Mouse (Mus musculus): Measurements from ENCODE around the gene Cers1.

Gene Cers1

DNA sequence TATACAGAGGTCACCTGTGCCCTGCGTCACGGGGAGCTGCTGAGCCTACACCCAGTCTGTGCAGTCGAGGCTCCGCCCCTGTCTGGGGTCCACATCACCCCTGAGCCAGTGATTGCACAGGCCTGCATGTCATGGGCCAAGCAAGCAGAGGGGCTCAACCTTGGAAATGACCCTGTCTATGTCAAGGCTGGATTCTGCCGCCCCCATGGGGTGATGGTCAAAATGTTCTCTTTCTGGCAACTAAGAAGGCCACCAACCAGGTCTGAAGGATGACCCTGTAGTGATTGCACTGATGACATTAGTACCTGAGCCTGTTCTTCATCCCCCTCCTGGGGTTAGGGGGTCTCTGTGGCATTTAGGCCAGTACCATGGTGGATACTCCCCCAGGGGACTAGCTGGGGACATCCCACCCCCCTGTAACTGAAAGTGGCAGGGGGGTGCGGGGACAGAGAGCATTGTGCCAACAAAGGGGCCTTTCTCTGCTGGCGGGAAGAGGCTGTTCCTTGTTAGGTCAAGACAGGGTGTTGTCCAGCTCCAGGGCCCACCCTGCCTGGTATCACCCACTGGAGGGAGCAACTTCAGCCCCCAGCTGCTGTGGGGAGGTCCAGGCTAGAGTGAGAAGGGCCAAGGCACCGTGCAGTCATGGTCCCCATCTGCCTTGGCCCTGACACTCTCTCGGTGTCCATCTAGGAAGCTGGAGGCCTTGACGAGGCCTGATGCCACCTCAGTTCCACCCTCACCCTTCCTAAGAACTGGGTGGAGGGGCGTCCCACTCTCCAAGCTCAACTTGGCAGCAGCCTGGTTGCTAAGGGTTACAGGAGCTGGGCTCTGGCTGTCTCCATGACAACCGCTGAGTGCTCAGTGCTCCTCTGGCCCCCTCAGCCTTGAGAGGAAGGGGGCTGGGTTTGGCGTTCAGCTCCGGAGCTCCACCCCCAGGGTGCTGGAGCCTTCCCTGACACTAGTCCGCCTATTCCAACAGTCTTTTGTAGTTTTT is 1.2 kb downstream of the Cers1 start:
- peak; percentile 97 for DNase-seq (ENCODE audit: low read depth, low spot score)

GRCm38 (mm10) chr8:70317872-70318271 is 2.3 kb downstream of the Cers1 start:
- DNase-seq (ENCODE audit: low read depth, low spot score): no peak

DNA sequence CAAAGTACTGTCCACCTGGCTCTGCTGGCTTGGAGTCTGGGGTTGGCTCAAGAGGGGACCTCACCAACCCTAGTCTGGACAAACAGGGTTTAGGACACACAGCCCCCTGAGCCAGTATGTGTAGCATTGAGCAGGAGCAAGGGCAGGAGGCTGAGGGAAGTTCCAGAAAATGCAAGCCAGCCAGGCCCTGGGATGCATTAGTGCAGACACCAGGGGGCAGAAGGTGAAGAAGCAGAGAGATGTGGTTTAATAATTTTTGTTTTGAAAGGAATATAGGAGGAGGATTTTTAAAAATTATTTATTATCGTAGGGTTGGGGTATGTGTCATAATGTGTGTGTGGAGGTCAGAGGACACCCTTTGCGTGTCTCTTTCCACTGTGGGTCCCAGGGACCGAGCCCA is 8.1 kb downstream of the Cers1 start:
- DNase-seq (ENCODE audit: low read depth, low spot score): no peak

DNA sequence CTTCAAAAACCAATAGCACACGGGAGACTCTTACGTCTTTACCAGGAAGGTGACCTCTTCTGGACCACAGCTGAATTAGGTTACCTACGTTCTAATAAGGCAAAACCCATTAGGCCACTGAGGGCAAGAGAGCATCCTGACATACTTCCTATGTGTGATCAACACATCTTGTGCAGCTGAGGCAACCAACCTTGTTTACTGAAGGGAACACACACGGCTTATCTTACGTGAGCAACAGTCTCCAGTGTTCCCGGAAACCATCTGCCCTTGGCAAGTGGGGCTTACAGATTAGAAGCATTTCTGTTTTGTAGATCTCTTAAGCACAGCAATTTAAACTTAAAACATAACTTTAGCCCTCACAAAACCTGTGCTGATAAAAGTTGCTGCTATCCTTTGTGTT is 11.9 kb downstream of the Cers1 start:
- DNase-seq (ENCODE audit: low read depth, low spot score): no peak

DNA sequence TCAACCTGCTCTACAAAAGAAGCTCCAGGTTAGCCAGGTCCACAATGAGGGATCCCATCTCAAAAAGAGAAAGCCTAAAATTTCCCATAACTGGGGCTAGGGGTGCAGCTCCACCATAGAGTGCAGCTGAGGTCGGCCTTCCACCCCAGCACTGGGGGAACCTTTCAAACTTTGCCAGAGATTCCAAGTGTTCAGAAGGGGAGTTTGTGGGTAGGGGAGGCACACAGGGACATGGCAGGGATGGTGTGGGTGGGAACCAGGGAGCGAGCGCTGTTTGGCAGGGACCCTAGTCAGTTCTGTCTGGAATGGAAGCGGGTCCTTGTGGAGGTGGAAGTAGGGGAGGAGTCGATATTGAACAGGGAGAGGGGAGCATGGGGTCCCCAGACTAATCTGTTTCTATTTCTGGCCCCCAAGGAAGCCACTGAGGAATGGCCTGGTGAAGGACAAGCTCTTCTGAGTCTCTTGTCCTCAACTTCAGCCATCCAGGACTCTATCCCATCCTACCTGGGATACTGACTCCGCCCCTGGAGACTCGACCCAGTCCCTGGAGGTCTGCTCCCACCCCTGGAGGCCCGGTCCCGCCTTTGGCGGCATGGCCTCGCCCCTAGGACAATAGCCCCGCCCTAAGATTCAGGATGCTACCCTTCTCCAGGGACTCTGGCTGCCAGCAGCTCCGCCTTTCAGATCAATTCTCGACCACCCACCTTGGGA is 13.7 kb downstream of the Cers1 start, which contains the start of gene Gdf1:
Gene Gdf1 (plus strand): TSS at position 694 of the 711 bp plus-strand sequence.
- peak; percentile 85 for DNase-seq (ENCODE audit: low read depth, low spot score)

- DNase-seq (ENCODE audit: low read depth, low spot score): no peak
Observed at GRCm38 (mm10) chr8:70329835-70330740, 14.5 kb downstream of the Cers1 start.

DNA sequence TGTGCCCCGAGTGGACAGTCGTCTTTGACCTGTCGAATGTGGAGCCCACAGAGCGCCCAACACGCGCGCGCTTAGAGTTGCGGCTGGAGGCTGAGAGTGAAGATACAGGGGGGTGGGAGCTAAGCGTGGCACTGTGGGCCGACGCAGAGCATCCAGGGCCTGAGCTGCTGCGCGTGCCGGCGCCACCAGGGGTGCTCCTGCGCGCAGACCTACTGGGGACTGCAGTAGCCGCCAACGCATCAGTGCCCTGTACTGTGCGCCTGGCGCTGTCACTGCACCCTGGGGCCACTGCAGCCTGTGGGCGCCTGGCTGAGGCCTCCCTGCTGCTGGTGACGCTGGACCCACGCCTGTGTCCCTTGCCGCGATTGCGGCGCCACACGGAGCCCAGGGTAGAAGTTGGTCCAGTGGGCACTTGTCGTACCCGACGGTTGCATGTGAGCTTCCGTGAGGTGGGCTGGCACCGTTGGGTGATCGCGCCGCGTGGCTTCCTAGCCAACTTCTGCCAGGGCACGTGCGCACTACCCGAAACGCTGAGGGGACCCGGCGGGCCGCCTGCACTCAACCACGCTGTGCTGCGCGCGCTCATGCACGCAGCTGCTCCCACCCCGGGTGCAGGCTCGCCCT is 15.3 kb downstream of the Cers1 start:
- peak; percentile 81 for DNase-seq (ENCODE audit: low read depth, low spot score)

- no peak for DNase-seq (ENCODE audit: low read depth, low spot score)
Observed at GRCm38 (mm10) chr8:70331526-70331925, 16.0 kb downstream of the Cers1 start.

GRCm38 (mm10) chr8:70332070-70332877 is 16.7 kb downstream of the Cers1 start:
- DNase-seq (ENCODE audit: low read depth, low spot score): peak; percentile 64

DNA sequence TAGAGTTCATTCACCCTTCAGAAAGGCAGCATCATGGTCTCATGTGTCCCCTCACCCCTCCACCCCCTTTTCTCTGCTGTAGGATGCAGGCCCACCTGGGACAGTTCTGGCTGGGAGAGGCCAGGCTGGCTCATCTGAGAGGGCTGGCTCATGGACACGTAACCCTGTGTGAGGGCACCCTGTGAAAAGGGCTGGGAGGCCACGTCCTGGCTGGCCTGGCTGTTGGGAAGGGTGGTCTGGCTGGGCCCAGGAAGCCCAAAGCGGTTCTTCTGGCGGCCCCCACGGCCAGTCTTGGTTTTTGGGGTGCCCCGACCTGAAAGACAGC is 17.3 kb downstream of the Cers1 start:
- no peak for DNase-seq (ENCODE audit: low read depth, low spot score)

- DNase-seq (ENCODE audit: low read depth, low spot score): no peak
Observed at GRCm38 (mm10) chr8:70338931-70339330, 23.4 kb downstream of the Cers1 start.

DNA sequence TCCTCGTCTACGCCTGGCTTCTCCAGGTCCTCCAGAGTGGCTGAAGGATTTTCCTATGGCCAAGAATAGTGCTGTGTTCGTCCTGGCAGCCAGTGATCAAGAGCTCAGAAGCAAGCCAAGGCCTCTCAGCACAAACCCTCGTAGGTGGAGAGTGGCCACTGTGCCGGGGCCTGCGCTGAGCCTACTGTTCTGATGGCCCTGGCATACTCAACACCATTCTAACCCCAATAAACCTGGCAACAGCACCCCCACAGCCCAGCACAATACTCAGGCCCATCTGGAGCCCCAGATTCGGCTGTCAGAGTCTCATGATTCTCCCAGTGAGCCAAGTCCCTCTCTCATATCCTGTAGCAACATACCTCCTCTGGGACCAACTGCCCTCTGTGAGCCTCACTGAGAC is 25.1 kb downstream of the Cers1 start:
- DNase-seq (ENCODE audit: low read depth, low spot score): no peak

- no peak for DNase-seq (ENCODE audit: low read depth, low spot score)
Observed at GRCm38 (mm10) chr8:70342007-70342406, 26.4 kb downstream of the Cers1 start.

GRCm38 (mm10) chr8:70343076-70343475 is 27.5 kb downstream of the Cers1 start:
- no peak for DNase-seq (ENCODE audit: low read depth, low spot score)

- peak; percentile 60 for DNase-seq (ENCODE audit: low read depth, low spot score)
Observed at GRCm38 (mm10) chr8:70343696-70344095, 28.1 kb downstream of the Cers1 start.

- DNase-seq (ENCODE audit: low read depth, low spot score): no peak
Observed at GRCm38 (mm10) chr8:70344279-70344678, 28.7 kb downstream of the Cers1 start.

DNA sequence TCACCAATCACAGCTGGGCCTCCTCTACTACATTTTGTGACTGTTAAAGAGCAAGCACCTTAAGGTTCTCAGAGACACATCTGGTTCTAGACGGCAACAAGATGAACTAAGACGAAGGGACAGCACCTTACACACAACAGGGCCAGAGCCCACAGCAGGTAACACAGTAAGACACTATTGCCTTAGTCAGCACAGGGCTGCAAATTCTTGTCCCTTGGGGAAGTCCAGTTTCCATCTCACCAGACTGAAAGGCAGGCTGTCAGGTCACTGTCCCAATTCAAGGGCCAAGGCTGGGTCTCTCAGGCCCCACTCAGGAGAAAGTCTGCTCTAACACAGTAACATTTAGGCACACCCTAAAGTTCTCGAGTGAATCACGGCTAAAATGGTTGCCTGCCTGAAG is 31.9 kb downstream of the Cers1 start:
- DNase-seq (ENCODE audit: low read depth, low spot score): no peak

- no peak for DNase-seq (ENCODE audit: low read depth, low spot score)
Observed at GRCm38 (mm10) chr8:70347860-70348420, 32.4 kb downstream of the Cers1 start.

DNA sequence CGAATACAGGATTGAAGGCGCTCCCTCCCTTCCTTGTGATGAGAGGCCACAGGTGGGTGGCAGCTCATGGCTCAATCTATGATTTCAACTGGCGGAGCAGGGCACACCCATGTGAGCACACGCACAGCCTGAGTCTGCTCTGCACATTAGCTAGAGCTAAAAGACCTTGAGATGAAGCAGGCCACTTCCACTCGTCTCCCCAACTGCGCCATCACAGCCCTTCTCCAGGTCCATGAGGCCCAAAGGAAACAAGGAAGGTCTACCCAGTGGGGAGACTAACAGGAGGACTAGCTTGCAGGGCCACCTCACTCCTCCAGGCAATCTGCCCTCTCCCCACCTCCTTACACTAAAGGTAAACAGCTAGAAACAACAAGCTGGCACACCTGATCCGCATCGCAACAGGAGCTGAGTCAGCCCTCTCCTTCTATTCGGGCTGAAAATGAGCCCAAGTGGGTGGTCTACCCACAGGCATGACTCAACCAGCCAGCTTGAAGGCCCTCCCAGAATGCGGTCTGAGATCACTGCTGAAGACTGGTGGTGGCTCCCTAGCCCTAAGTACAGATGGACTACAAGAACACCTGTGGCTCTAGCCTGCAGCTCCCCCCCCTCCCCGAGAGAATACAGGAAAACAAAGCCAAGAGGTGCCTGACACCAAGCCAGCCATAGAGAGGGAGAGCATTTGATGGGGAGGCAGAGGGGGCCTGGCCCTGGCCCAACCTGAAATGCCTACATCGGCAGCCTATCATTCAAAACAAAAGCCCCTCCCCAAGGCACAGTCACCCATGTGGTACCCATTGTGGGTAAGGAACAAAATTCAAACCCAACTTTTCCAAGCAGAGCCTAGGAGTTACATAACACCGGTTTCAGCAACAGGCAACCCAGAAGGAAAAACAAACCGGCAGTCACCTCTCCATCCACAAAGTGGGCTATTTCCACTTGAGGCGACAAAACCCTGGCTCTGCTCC is 35.7 kb downstream of the Cers1 start:
- DNase-seq (ENCODE audit: low read depth, low spot score): no peak

Data from R1 (cell line).